Mouse (Mus musculus) Patski (cell line): ENCODE data around the gene Uba7. TPM values are rescaled to one million over a fixed set of nuclear protein-coding genes. Genes with fewer than 3 reads are reported as not detected.

Experiments
- ATAC-seq: fragments of 100-300 bp; one replicate; pipeline ENCODE4 v1.8.0; 2021
- CTCF ChIA-PET: fragments of 350-600 bp; sonication (Branson Sonifier 250); formaldehyde crosslinking; loops from one replicate; lab custom pipeline; 2022; ENCODE audit warnings: inconsistent platforms; lab: Charles Lee
- POLR2A ChIA-PET: fragments of 350-600 bp; sonication (Branson Sonifier 250); formaldehyde crosslinking; loops from one replicate; lab custom pipeline; 2022; ENCODE audit warnings: antibody characterized with exemption, inconsistent platforms; lab: Charles Lee
- DNase-seq: peaks from one replicate; pipeline ENCODE4 v3.0.0-alpha.2; 2011; ENCODE audit warnings: low read depth, low spot score
- H3K27me3 ChIP-seq: fragments of 371-371 bp; one replicate; pipeline ENCODE4 v1.5.1; 2021
- CTCF ChIP-seq: fragments of 100-300 bp; IDR thresholded peaks from one replicate; pipeline ENCODE4 v1.5.1; 2021
- in situ Hi-C: fragments of 300-500 bp; cut with MboI; formaldehyde crosslinking; loops from 3 replicates; pipeline ENCODE4 v1.11.1; 2018; ENCODE audit warnings: low pct_unique_long_range_greater_than_20kb, mixed read lengths
- polyA plus RNA-seq: library from polyadenylated mRNA; unstranded; gene quantifications from one replicate; pipeline ENCODE4 v1.2.3, GENCODE M21; 2021

Gene Uba7
- polyA plus RNA-seq, 1 experiment from 2014 or later, result 18.8 TPM

DNA sequence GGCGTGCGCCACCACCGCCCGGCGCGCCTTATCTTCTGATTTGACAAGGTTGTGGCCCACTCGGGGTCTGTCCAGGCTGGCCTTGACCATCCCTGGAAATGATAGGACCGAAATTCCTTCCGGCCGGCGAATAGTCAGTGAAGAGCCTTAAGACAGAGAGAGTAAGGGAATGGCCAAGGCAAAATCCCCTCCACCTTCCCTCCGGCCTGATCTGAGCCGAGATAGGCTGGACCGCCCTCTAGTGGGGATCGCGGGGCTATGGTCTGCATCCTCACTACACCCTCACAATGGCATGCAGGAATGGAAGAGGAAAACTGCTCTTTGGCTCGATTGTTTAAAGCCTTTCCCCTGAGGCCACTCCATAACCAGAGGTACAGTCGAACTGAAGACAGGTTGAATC, 11.1 kb downstream of the Uba7 start:
- TF ChIP-seq CTCF, result no peak
- H3K27me3 ChIP-seq, result no peaks in the 10 kb centered on the region
- in situ Hi-C loops, result no loop called here
- DNase-seq, result no peak
- peak; percentile 69 for ATAC-seq
- ChIA-PET CTCF (interaction anchor here (1.2 to 1.5 kb wide), 2 partner anchors 10 to 11 kb away, joined by 3 to 5 read pairs; partner anchors contain the start of gene Uba7), POLR2A (interaction anchor here (1.0 to 1.2 kb wide), 2 partner anchors 10 to 12 kb away, joined by 3 read pairs; no protein-coding TSS in a partner anchor)

DNA sequence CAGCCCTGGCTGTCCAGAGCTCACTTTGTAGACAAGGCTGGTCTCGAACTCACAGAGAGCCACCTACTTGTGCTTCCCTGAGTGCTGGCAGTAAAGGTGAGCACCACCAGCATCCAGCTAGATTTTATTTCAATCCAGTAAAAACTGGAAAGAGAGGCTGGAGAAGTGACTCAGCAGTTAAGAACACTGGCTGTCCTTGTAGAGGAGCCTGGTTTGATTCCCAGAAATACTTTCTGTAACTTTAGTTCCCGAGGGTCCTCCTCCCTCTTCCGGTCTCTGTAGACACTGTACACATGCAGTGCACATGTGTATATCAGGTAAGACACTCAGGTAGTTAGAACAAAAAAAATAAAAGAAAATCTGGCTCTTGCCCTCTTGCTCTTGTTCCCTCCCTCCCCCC, 12.6 kb downstream of the Uba7 start:
- ChIA-PET POLR2A (interaction anchor here (0.7 kb wide), 2 partner anchors 16 to 91 kb away, joined by 3 read pairs; no protein-coding TSS in a partner anchor), CTCF (interaction anchor here (1.0 to 1.9 kb wide), 5 partner anchors 12 to 84 kb away, joined by 3 to 9 read pairs (median 4); no protein-coding TSS in a partner anchor)
- no peak for ATAC-seq
- DNase-seq, result no peak
- in situ Hi-C loops, result no loop called here
- no peak for TF ChIP-seq CTCF
- no peaks in the 10 kb centered on the region for H3K27me3 ChIP-seq

DNA sequence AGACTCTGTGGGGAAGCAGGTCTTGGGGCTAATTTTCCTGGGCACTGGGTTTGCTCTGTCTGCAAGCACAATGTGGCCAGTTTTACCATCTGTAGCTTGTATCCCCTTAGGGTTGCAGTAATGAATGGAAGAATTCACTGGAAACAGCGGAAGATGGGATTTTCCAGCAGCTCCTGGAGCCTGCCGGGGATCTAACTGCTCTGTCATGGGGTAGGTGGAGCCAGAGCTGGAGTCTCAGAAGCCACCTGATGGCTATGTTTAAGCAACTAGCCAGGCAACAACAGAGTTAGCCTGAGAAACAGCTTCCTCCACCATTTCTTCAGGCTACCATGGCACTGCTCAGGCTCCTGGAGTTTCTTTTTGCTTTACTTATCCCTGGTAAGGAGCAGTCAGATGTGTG, 16.9 kb downstream of the Uba7 start, which contains the start of gene Cdhr4:
Gene Cdhr4, plus strand, starts transcription at position 301 of the 400 bp plus-strand sequence.
- no peak for DNase-seq
- H3K27me3 ChIP-seq, result peaks cover 2% of the 10 kb centered on the region
- ChIA-PET POLR2A (interaction anchor here (1.3 kb wide), 1 partner anchor 11 kb away, joined by 4 read pairs; the partner anchor contains the start of gene Ip6k1), CTCF (interaction anchor here (1.1 kb wide), 1 partner anchor 61 kb away, joined by 3 read pairs; the partner anchor contains the start of gene Amigo3)
- in situ Hi-C loops, result no loop called here
- no peak for TF ChIP-seq CTCF
- ATAC-seq, result no peak

DNA sequence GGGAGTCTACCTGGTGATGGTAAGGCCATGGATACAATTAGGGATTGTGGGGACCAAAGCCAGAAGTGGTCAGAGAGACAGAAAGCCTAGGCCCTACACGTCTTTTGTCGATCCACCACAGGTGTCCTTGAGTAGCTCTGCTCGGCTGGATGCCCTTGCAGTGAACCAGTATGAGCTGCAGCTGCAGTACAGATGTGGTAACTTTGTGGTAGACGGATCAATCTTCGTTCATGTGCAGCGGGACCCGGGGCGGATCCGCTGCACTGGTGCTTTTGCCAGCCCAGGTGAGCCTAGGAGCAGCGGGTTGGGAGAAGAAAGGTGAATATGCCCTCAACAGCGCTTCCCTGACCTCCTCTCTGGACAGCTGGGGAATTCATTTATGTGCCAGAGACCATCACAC, 17.7 kb downstream of the Uba7 start:
- H3K27me3 ChIP-seq, result peaks cover 6% of the 10 kb centered on the region
- ChIA-PET CTCF (interaction anchor here (1.1 kb wide), 1 partner anchor 60 kb away, joined by 3 read pairs; the partner anchor contains the start of gene Amigo3), POLR2A (no interaction called here)
- no peak for TF ChIP-seq CTCF
- DNase-seq (no peak), ATAC-seq (no peak)
- in situ Hi-C loops, result no loop called here

DNA sequence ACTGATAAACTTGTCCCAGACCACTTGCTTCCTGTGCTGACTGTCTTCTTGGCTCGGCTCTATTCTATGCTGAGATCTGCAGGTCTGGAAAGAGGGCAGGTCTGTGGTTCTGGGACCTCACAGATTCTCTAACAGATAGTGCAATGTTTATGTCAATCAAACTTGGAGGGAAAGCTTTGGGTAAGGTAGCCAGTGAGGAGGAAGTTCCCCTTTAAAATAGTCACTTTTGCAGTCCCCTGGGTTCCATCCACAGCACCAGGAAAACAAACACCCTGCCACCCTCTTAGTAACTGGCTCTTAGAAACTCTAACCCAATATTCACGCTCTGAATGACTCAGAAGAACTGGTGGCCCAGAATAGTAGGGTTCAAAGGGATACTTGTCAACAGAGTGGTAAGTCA, 19.2 kb downstream of the Uba7 start:
- TF ChIP-seq CTCF, result no peak
- ChIA-PET CTCF (no interaction called here), POLR2A (no interaction called here)
- no peak for ATAC-seq
- DNase-seq, result no peak
- in situ Hi-C loops, result no loop called here
- peaks cover 6% of the 10 kb centered on the region for H3K27me3 ChIP-seq

DNA sequence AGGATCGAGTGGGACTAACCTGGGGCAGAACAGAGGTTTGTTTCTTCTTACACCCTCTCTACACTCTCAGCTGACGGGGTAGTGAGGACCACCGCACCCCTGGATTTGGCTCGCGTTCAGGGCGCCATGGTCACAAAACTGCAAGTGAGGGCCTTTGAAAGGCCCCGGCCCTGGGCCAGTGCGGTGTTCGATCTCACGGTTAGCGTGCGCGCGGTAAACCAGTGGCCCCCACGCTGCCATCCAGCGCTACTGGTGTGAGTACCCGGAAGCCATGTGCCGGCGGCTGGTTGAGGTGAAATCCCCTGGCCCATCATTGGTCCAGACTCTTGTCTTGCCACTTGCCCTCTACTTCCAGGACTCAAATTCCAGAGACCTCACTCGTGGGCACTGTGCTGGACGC, 20.2 kb downstream of the Uba7 start:
- POLR2A ChIA-PET, result no interaction called here
- CTCF ChIA-PET, result no interaction called here
- no peak for ATAC-seq
- TF ChIP-seq CTCF, result no peak
- in situ Hi-C loops, result no loop called here
- H3K27me3 ChIP-seq, result peaks cover 6% of the 10 kb centered on the region
- DNase-seq, result no peak

DNA sequence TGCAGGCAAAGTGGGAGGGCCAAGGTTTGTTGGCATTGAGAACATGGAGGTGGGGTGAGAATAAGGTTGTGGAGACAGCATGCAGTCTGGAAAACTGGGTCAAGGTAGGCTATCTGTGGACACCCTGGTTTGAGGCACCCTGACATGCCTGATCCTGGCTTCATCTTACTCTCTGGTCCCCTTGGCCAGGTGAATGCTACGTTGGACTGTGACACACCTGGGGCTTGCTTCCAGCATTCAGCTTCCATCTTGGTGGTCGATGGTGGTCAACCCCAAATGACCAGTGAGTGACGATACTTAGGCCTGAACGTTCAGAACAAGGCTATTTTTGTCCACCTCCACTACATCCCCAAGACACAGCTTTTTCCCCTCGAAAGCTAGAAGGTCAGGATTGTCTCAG, 20.7 kb downstream of the Uba7 start, which contains the start of gene Gm20662:
Gene Gm20662, plus strand, starts transcription at position 301 of the 400 bp plus-strand sequence.
- ATAC-seq (no peak), DNase-seq (no peak)
- TF ChIP-seq CTCF, result no peak
- ChIA-PET CTCF (no interaction called here), POLR2A (no interaction called here)
- in situ Hi-C loops, result no loop called here
- H3K27me3 ChIP-seq, result peaks cover 6% of the 10 kb centered on the region

DNA sequence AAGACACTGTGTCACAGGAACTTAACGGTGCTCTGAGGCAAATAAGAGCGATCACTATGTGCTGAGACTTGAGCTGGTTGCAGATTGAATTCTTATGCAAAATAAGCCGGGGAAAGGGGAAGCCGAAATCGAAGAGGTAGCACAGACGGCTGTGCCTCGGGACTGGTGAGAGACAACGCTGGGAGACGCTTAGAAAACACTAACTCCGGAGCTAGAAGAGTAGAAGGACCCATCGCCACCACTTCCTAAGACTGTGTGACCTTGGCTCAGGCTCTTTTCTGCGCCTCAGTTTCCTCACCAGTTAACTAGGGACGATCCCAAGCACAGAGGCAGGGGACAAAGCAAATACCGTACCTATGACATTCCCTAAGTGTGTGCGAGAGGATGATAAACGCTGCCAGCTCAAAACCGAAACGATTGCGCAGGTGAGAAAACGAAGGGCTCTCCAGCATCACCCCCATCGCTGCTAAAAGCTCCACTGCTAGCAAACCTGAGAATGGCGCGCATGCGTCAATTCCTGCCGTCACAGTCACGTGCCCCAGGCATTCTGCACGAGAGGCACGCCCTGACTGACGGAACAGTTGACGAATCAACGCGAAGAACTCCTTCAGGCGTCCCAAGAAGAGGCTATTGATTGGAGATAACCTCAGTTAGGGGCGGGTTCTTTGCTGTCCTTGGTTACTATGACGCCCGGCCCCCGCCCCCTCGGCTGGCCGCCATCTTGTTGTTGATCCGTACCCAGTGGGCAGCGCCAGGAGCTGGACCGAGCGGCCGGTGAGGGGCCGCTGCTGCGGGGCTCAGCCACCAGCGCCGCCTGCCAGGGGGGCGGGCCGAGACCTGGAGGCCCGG, 26.8 kb downstream of the Uba7 start, which contains the start of gene Ip6k1:
Gene Ip6k1, plus strand, starts transcription at position 580 of the 849 bp plus-strand sequence.
- ATAC-seq, result peak; percentile 91
- TF ChIP-seq CTCF, result no peak
- POLR2A ChIA-PET, result interaction anchor here (0.6 to 1.4 kb wide), 5 partner anchors 10 to 97 kb away, joined by 3 to 4 read pairs (median 4); partner anchors contain the start of genes Cdhr4 and Uba7
- peak; percentile 99 for DNase-seq
- in situ Hi-C loops, result no loop called here
- H3K27me3 ChIP-seq, result peaks cover 4% of the 10 kb centered on the region
- CTCF ChIA-PET, result interaction anchor here (0.7 to 1.2 kb wide), 5 partner anchors 15 to 98 kb away, joined by 3 to 4 read pairs (median 3); no protein-coding TSS in a partner anchor

DNA sequence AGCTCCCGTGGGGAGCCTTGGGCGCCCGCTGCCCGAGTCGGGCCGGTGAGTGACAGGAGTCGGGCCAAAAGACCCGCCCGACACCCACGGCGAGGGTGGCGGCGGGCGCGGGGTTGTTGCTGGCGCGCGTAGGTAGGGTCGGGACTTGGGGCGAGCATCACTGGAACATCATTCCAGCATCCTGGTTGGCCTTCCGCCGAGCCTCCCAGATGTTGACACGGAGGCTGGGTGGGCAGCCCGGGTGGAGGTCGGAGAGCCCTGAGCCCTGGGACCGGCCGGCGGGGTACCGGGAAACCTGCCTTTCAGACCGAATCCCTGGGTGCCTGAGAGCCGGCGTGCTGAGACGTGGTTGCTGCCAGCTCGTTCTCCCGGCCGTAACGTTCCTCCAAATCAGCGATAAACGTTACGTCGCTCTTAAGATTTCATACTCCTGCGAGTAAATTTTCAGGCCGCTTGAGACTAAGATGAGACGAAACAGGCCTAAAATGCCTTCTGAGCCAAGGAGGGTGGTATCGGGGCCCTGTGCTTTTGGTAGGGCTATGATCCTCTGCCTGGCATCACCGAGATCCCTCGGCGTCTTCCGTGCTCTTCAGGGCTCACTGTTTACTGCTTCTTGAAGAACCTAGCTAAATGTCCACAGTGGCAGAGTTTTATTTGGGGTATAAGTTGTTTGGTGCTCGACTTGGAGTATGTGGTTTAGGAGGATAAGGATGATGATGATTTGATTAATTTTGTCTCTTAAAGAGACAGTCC, 27.6 kb downstream of the Uba7 start:
- no peak for TF ChIP-seq CTCF
- no peaks in the 10 kb centered on the region for H3K27me3 ChIP-seq
- peak; percentile 24 for ATAC-seq
- no peak for DNase-seq
- CTCF ChIA-PET, result interaction anchor here (1.1 kb wide), 1 partner anchor 25 kb away, joined by 3 read pairs; no protein-coding TSS in a partner anchor
- POLR2A ChIA-PET, result interaction anchor here (0.6 to 1.4 kb wide), 5 partner anchors 11 to 98 kb away, joined by 3 to 4 read pairs (median 4); partner anchors contain the start of genes Cdhr4 and Uba7
- in situ Hi-C loops, result no loop called here

DNA sequence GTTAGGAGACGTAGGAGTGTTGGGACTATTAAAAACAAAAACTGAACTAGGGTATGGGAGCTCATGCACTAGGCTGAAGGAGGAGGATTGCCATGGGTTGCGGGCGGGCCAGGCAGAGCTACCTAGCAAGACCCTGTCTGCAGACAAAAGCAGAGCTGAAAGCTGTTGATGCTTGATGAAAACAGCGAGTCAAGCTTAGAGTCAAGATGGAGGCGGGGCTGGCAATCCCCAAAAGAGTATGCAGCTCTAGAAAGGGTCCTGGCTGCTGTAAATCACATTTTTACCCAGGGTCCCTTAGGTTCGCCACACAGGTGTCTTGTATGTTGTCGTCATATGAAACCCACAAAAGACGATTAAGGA, 28.2 kb downstream of the Uba7 start:
- ATAC-seq (no peak), DNase-seq (no peak)
- ChIA-PET POLR2A (interaction anchor here (1.1 to 1.4 kb wide), 2 partner anchors 28 to 98 kb away, joined by 4 read pairs; partner anchors contain the start of gene Uba7), CTCF (no interaction called here)
- no peaks in the 10 kb centered on the region for H3K27me3 ChIP-seq
- in situ Hi-C loops, result no loop called here
- TF ChIP-seq CTCF, result no peak
